Mouse (Mus musculus) myocyte (in vitro differentiated cells): ENCODE measurements around the gene Zc3h12c. TPM values are rescaled to one million over a fixed set of nuclear protein-coding genes. Genes with fewer than 3 reads are reported as not detected.

ENCODE experiments used
- H3K27me3 ChIP-seq: one replicate; pipeline ENCODE4 v1.6.1; 2011; ENCODE audit not compliant: control insufficient read depth, insufficient read depth, insufficient read length
- H3K36me3 ChIP-seq: one replicate; pipeline ENCODE4 v1.6.1; 2011; ENCODE audit not compliant: control insufficient read depth, insufficient read depth
- H3K4me2 ChIP-seq: one replicate; pipeline ENCODE4 v1.6.1; 2011; ENCODE audit warnings: low read depth, control low read depth
- H3K4me3 ChIP-seq: one replicate; pipeline ENCODE4 v1.5.1; 2011; ENCODE audit warnings: mild to moderate bottlenecking, control low read depth, moderate library complexity
- H3K79me2 ChIP-seq: one replicate; pipeline ENCODE4 v1.6.1; 2011; ENCODE audit not compliant: control insufficient read depth, insufficient read depth
- H3ac ChIP-seq: one replicate; pipeline ENCODE4 v1.6.1; 2011; ENCODE audit not compliant: control insufficient read depth, insufficient read length
- CEBPB ChIP-seq: IDR thresholded peaks from 2 replicates; pipeline ENCODE4 v1.6.1; 2011; ENCODE audit warnings: mild to moderate bottlenecking, moderate library complexity; ENCODE audit not compliant: poor library complexity, insufficient read depth, severe bottlenecking
- E2F4 ChIP-seq: IDR thresholded peaks from one replicate; pipeline ENCODE4 v1.6.1; 2011; ENCODE audit warnings: mild to moderate bottlenecking, control low read depth, moderate library complexity; ENCODE audit not compliant: insufficient read depth
- MAX ChIP-seq: IDR thresholded peaks from one replicate; pipeline ENCODE4 v1.6.1; 2011; ENCODE audit warnings: low read depth, mild to moderate bottlenecking, control low read depth
- MYOD1 ChIP-seq, 3 experiments: IDR thresholded peaks; one replicate each; pipeline ENCODE4 v1.6.1; 2011; ENCODE audit warnings: control low read depth in 2 of 3, low read depth in 2 of 3, mild to moderate bottlenecking in 2 of 3, moderate library complexity in 1 of 3; ENCODE audit not compliant: insufficient read length in 2 of 3, control insufficient read depth in 1 of 3
- MYOG ChIP-seq, 3 experiments: IDR thresholded peaks; one replicate each; pipeline ENCODE4 v1.6.1; 2011; ENCODE audit warnings: control low read depth in 2 of 3, low read depth in 2 of 3, mild to moderate bottlenecking in 2 of 3; ENCODE audit not compliant: insufficient read length in 2 of 3, control insufficient read depth in 1 of 3, insufficient read depth in 1 of 3
- POLR2A ChIP-seq: IDR thresholded peaks from one replicate; pipeline ENCODE4 v1.6.1; 2011; ENCODE audit warnings: low read depth, mild to moderate bottlenecking, control low read depth, moderate library complexity; ENCODE audit not compliant: insufficient read length
- POLR2AphosphoS2 ChIP-seq: IDR thresholded peaks from one replicate; pipeline ENCODE4 v1.6.1; 2011; ENCODE audit warnings: low read depth, control low read depth; ENCODE audit not compliant: insufficient read length
- REST ChIP-seq: IDR thresholded peaks from one replicate; pipeline ENCODE4 v1.6.1; 2011; ENCODE audit warnings: mild to moderate bottlenecking, control low read depth, moderate library complexity; ENCODE audit not compliant: insufficient read depth, insufficient read length
- SRF ChIP-seq: IDR thresholded peaks from one replicate; pipeline ENCODE4 v1.6.1; 2011; ENCODE audit warnings: low read depth; ENCODE audit not compliant: control insufficient read depth, insufficient read length
- TCF12 ChIP-seq: IDR thresholded peaks from one replicate; pipeline ENCODE4 v1.6.1; 2011; ENCODE audit warnings: mild to moderate bottlenecking, control low read depth; ENCODE audit not compliant: poor library complexity, insufficient read depth, severe bottlenecking
- TCF3 ChIP-seq: IDR thresholded peaks from one replicate; pipeline ENCODE4 v1.6.1; 2011; ENCODE audit warnings: low read depth, control low read depth; ENCODE audit not compliant: insufficient read length
- USF1 ChIP-seq: IDR thresholded peaks from one replicate; pipeline ENCODE4 v1.6.1; 2011; ENCODE audit warnings: low read depth, mild to moderate bottlenecking, control low read depth, moderate library complexity
- polyA plus RNA-seq: library from polyadenylated mRNA; unstranded; fragments of >200 nt; fragmentation: generic; extraction: Trizol; gene quantifications from one replicate; pipeline ENCODE4 v1.2.1, GENCODE M21; 2012; ENCODE audit warnings: missing spikeins

Gene Zc3h12c
- polyA plus RNA-seq, 1 experiment: 1.2 TPM

DNA sequence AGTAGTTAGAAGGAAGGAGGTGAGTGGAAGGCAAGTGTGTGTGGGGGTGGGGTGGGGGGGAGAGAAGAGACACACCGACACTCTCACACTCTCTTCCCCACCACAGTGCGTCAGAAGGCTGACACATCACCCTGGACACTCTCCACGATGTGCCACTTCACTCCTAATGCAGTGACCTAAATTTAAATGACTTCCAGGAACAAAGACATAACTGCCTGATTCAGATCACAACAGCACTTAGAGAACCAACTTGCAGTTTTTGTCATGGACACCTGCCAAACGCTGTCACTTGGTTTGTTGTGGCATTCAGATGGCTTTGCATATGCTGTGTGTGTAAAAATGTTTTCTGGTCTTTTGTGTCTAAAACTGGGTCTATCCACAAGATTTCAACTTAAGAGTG is 34.8 kb upstream of the Zc3h12c start:
- Histone ChIP-seq H3K36me3 (no peaks in the 10 kb centered on the region), H3K27me3 (no peaks in the 10 kb centered on the region), H3K4me2 (no peak overlapping the region), H3ac (no peak overlapping the region), H3K79me2 (no peaks in the 10 kb centered on the region), H3K4me3 (no peak overlapping the region)
- TF ChIP-seq MYOG (IDR thresholded peaks at IDR 0.05; ENCODE audit: control insufficient read depth in 1 of 3, insufficient read depth in 1 of 3, insufficient read length in 2 of 3, low read depth in 2 of 3) (no peak), TCF12 (no peak), SRF (no peak), CEBPB (no peak), USF1 (no peak), POLR2A (no peak), E2F4 (no peak), REST (no peak), MYOD1 (IDR thresholded peaks at IDR 0.05; ENCODE audit: control insufficient read depth in 1 of 3, insufficient read length in 2 of 3, low read depth in 2 of 3) (no peak), MAX (no peak), POLR2AphosphoS2 (no peak), TCF3 (no peak)

DNA sequence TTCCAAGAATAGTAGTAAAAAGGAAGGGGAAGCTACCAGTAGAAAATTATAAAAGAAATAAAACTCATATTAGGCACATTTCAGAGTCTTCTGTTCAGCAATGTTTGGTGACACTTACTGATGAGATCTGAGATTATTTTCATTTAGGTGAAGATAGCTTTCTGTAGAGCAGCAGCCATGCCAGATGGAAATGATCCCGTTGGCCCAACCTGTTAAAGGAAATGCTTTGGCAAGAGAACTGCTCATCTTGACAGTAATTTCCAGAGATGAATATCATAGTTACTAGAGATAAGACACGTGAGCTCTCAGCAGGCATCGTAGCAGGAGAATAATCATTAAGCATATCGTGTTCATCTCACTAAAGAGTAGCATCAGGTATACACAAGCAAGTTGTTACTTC is 31.9 kb upstream of the Zc3h12c start:
- TF ChIP-seq SRF (no peak), CEBPB (no peak), TCF12 (no peak), POLR2A (no peak), REST (no peak), MYOD1 (IDR thresholded peaks at IDR 0.05; ENCODE audit: control insufficient read depth in 1 of 3, insufficient read length in 2 of 3, low read depth in 2 of 3) (no peak), E2F4 (no peak), MAX (no peak)
- no peak overlapping the region for H3ac ChIP-seq
- no peaks in the 10 kb centered on the region for H3K27me3 ChIP-seq
- H3K4me2 ChIP-seq: no peak overlapping the region
- H3K4me3 ChIP-seq: no peak overlapping the region
- H3K79me2 ChIP-seq: no peaks in the 10 kb centered on the region
- no peaks in the 10 kb centered on the region for H3K36me3 ChIP-seq

DNA sequence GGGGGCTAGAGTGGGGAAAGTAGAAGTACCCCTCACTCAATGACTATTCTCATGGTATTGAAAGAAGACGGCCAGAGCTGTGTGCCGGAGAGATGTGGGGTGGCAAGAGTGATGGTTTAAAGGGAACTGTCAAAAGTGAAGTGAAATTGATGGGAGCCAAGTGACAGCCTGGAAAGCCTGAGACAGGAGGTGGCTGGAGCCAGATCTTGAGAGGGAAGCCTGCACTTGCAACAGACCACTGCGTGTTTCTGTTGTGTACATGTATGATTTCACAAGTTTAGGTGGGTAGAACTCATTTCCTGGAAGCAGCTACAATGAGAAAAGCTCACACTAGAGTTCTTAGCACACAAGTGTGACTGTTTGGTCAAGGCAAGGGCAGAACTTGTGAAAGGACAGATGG is 27.5 kb upstream of the Zc3h12c start:
- H3K36me3 ChIP-seq: no peaks in the 10 kb centered on the region
- no peaks in the 10 kb centered on the region for H3K79me2 ChIP-seq
- H3K27me3 ChIP-seq: no peaks in the 10 kb centered on the region
- no peak overlapping the region for H3ac ChIP-seq
- no peak for TF ChIP-seq POLR2A
- TF ChIP-seq CEBPB: no peak
- TF ChIP-seq REST: no peak
- no peak for TF ChIP-seq SRF
- no peak for TF ChIP-seq MYOG (IDR thresholded peaks at IDR 0.05; ENCODE audit: control insufficient read depth in 1 of 3, insufficient read depth in 1 of 3, insufficient read length in 2 of 3, low read depth in 2 of 3)
- TF ChIP-seq E2F4: no peak
- no peak for TF ChIP-seq USF1
- TF ChIP-seq MAX: no peak
- TF ChIP-seq TCF12: no peak
- TF ChIP-seq MYOD1 (IDR thresholded peaks at IDR 0.05; ENCODE audit: control insufficient read depth in 1 of 3, insufficient read length in 2 of 3, low read depth in 2 of 3): no peak
- TF ChIP-seq POLR2AphosphoS2: no peak
- no peak for TF ChIP-seq TCF3
- no peak overlapping the region for H3K4me3 ChIP-seq
- H3K4me2 ChIP-seq: no peak overlapping the region

DNA sequence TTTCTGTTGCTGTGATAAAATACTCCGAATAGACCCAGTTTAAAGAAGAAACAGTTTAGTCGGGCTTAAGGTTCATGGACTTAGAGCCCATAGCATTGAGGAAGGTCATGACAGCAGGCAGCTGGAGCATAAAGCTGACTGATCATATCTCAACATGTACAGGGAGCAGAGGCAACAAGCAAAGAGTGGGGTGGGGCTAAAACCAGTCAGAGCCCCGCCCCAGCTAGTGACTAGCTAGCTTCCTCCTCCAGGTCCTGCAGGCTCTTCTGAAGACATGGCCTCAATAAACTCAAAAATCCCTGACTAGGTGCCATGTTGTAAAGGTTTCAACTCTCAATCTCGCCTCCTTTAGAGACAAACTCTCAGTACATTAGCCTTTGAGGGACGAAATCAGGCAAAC is 25.5 kb upstream of the Zc3h12c start:
- Histone ChIP-seq H3K4me2 (no peak overlapping the region), H3K79me2 (no peaks in the 10 kb centered on the region), H3K36me3 (no peaks in the 10 kb centered on the region), H3ac (no peak overlapping the region), H3K4me3 (no peak overlapping the region), H3K27me3 (no peaks in the 10 kb centered on the region)
- TF ChIP-seq MAX (no peak), POLR2AphosphoS2 (no peak), USF1 (no peak), MYOG (IDR thresholded peaks at IDR 0.05; ENCODE audit: control insufficient read depth in 1 of 3, insufficient read depth in 1 of 3, insufficient read length in 2 of 3, low read depth in 2 of 3) (no peak), SRF (no peak), TCF3 (no peak), CEBPB (no peak), E2F4 (no peak), TCF12 (no peak)

DNA sequence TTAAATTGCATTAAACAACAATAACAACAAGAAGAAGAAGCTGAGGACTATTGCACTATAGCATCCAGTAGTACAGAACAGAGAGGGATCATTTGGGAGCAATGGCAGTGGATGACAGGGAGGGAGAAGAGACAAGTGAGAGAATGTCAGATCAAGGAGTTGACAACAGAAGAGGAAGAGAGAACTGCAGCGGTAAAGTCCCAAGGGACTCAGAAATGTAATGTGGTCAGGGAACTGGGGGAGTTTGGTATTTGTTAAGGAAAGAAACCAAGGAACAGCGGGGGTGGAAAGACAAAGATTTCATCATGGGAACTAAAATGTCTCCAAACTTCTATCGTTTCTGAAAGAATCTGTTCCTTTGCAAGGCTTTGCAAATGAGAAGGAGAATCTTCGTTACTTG is 22.5 kb upstream of the Zc3h12c start:
- Histone ChIP-seq H3K27me3 (no peaks in the 10 kb centered on the region), H3K79me2 (no peaks in the 10 kb centered on the region), H3ac (no peak overlapping the region), H3K4me2 (no peak overlapping the region), H3K4me3 (no peak overlapping the region), H3K36me3 (no peaks in the 10 kb centered on the region)
- TF ChIP-seq SRF (no peak), E2F4 (no peak), CEBPB (no peak), POLR2A (no peak), MYOG (IDR thresholded peaks at IDR 0.05; ENCODE audit: control insufficient read depth in 1 of 3, insufficient read depth in 1 of 3, insufficient read length in 2 of 3, low read depth in 2 of 3) (no peak), MYOD1 (IDR thresholded peaks at IDR 0.05; ENCODE audit: control insufficient read depth in 1 of 3, insufficient read length in 2 of 3, low read depth in 2 of 3) (no peak), TCF3 (no peak), TCF12 (no peak), MAX (no peak), REST (no peak), POLR2AphosphoS2 (no peak), USF1 (no peak)
